Mouse (Mus musculus): ENCODE results near the gene Prkar1b. TPM values are rescaled to one million over a fixed set of nuclear protein-coding genes. Genes with fewer than 3 reads are reported as not detected.

Prkar1b gene
- polyA plus RNA-seq, 1 experiment from 2014 or later: 179 TPM

- H3K27me3 ChIP-seq: peaks cover 59% of the 10 kb centered on the region
- no peak overlapping the region for H3K27ac ChIP-seq
- peaks cover 55% of the 10 kb centered on the region for H3K4me1 ChIP-seq (replicated peaks)
- ATAC-seq (ENCODE audit: low FRiP score): no peak
- H3K4me3 ChIP-seq: peak overlapping the region; percentile 32
- H3K36me3 ChIP-seq: no peaks in the 10 kb centered on the region
- H3K9ac ChIP-seq: peak overlapping the region; percentile 29; the same call in 1 of the 2 replicates
- 1% methylated on average over 30 of the region's 30 CpGs for WGBS
- peaks cover 4% of the 10 kb centered on the region; the same call in 1 of the 2 replicates for H3K9me3 ChIP-seq
- peak overlapping the region; percentile 89 for H3K4me2 ChIP-seq
These were observed 151.7 kb downstream of the Prkar1b start for GRCm38 (mm10) chr5:138997936-138998580.

GRCm38 (mm10) chr5:138997171-138997788 is 152.5 kb downstream of the Prkar1b start, which contains the start of gene Pdgfa:
Gene Pdgfa, minus strand, starts transcription at chr5:138997370.
- H3K36me3 ChIP-seq: no peaks in the 10 kb centered on the region
- peak within 1 kb of the TSS; percentile 73 for H3K4me3 ChIP-seq
- peaks cover 63% of the 10 kb centered on the region for H3K4me1 ChIP-seq (replicated peaks)
- WGBS: 1% methylated on average over 48 of the region's 48 CpGs
- H3K27ac ChIP-seq: peak within 1 kb of the TSS; percentile 89; the same call in 1 of the 2 replicates
- peak within 1 kb of the TSS; percentile 89 for H3K4me2 ChIP-seq
- ATAC-seq (ENCODE audit: low FRiP score): no peak
- H3K9me3 ChIP-seq: peaks cover 4% of the 10 kb centered on the region; the same call in 1 of the 2 replicates
- H3K9ac ChIP-seq: peak within 1 kb of the TSS; percentile 83
- peaks cover 67% of the 10 kb centered on the region for H3K27me3 ChIP-seq

GRCm38 (mm10) chr5:138996322-138997073 is 153.3 kb downstream of the Prkar1b start:
- Histone ChIP-seq H3K9ac (peak overlapping the region; percentile 83), H3K4me1 (replicated peaks) (peaks cover 70% of the 10 kb centered on the region), H3K27me3 (peaks cover 74% of the 10 kb centered on the region), H3K27ac (peak overlapping the region; percentile 89), H3K9me3 (no peaks in the 10 kb centered on the region), H3K4me2 (peak overlapping the region; percentile 89), H3K4me3 (peak overlapping the region; percentile 73), H3K36me3 (no peaks in the 10 kb centered on the region)
- ATAC-seq (ENCODE audit: low FRiP score): no peak
- 2% methylated on average over 24 of the region's 24 CpGs for WGBS

- H3K27me3 ChIP-seq: peaks cover 77% of the 10 kb centered on the region
- peak; percentile 50 for ATAC-seq (ENCODE audit: low FRiP score)
- H3K9me3 ChIP-seq: no peaks in the 10 kb centered on the region
- H3K4me2 ChIP-seq: peak overlapping the region; percentile 89
- H3K4me3 ChIP-seq: peak overlapping the region; percentile 73
- H3K9ac ChIP-seq: peak overlapping the region; percentile 83
- H3K4me1 ChIP-seq (replicated peaks): peaks cover 75% of the 10 kb centered on the region
- H3K36me3 ChIP-seq: no peaks in the 10 kb centered on the region
- 3% methylated on average over 41 of the region's 52 CpGs for WGBS
- H3K27ac ChIP-seq: peak overlapping the region; percentile 89
These were observed 154.0 kb downstream of the Prkar1b start for GRCm38 (mm10) chr5:138995721-138996311.

GRCm38 (mm10) chr5:138994786-138995720 is 154.7 kb downstream of the Prkar1b start:
- Histone ChIP-seq H3K4me3 (peak overlapping the region; percentile 73), H3K4me1 (replicated peaks) (peaks cover 80% of the 10 kb centered on the region), H3K9ac (peak overlapping the region; percentile 83), H3K27me3 (peaks cover 77% of the 10 kb centered on the region), H3K27ac (peak overlapping the region; percentile 89), H3K36me3 (no peaks in the 10 kb centered on the region), H3K4me2 (peak overlapping the region; percentile 89), H3K9me3 (no peaks in the 10 kb centered on the region)
- WGBS: under 1% methylated on average over 81 of the region's 127 CpGs
- peak; percentile 51 for ATAC-seq (ENCODE audit: low FRiP score)

GRCm38 (mm10) chr5:138994108-138994785 is 155.6 kb downstream of the Prkar1b start:
- Histone ChIP-seq H3K27me3 (peaks cover 72% of the 10 kb centered on the region), H3K9ac (peak overlapping the region; percentile 83), H3K4me1 (replicated peaks) (peaks cover 78% of the 10 kb centered on the region), H3K4me3 (peak overlapping the region; percentile 73), H3K27ac (peak overlapping the region; percentile 89), H3K4me2 (peak overlapping the region; percentile 89), H3K9me3 (no peaks in the 10 kb centered on the region), H3K36me3 (no peaks in the 10 kb centered on the region)
- ATAC-seq (ENCODE audit: low FRiP score): 0 out of 2 replicates have a peak, but pooled peaks have one; percentile 15
- under 1% methylated on average over 48 of the region's 48 CpGs for WGBS

- WGBS: under 1% methylated on average over 40 of the region's 40 CpGs
- peaks cover 78% of the 10 kb centered on the region for H3K4me1 ChIP-seq (replicated peaks)
These were observed 156.3 kb downstream of the Prkar1b start for GRCm38 (mm10) chr5:138993371-138994107.

GRCm38 (mm10) chr5:138992611-138993370 is 157.0 kb downstream of the Prkar1b start:
- H3K4me2 ChIP-seq: peak overlapping the region; percentile 89
- no peaks in the 10 kb centered on the region for H3K36me3 ChIP-seq
- H3K27ac ChIP-seq: no peak overlapping the region
- WGBS: 2% methylated on average over 58 of the region's 59 CpGs
- H3K4me3 ChIP-seq: peak overlapping the region; percentile 73
- ATAC-seq (ENCODE audit: low FRiP score): no peak
- H3K9me3 ChIP-seq: no peaks in the 10 kb centered on the region
- H3K9ac ChIP-seq: peak overlapping the region; percentile 83
- H3K4me1 ChIP-seq (replicated peaks): peaks cover 78% of the 10 kb centered on the region
- peaks cover 58% of the 10 kb centered on the region for H3K27me3 ChIP-seq

More at GRCm38 (mm10) chr5:138993371-138994107, 156.3 kb downstream of the Prkar1b start:
- H3K9me3 ChIP-seq: no peaks in the 10 kb centered on the region
- H3K27ac ChIP-seq: no peak overlapping the region
- no peaks in the 10 kb centered on the region for H3K36me3 ChIP-seq
- peaks cover 64% of the 10 kb centered on the region for H3K27me3 ChIP-seq
- ATAC-seq (ENCODE audit: low FRiP score): no peak
- peak overlapping the region; percentile 73 for H3K4me3 ChIP-seq
- peak overlapping the region; percentile 89 for H3K4me2 ChIP-seq
- H3K9ac ChIP-seq: peak overlapping the region; percentile 83

- ATAC-seq (ENCODE audit: low FRiP score): no peak
- Histone ChIP-seq H3K4me3 (no peak overlapping the region), H3K27ac (no peak overlapping the region), H3K4me1 (replicated peaks) (peaks cover 70% of the 10 kb centered on the region), H3K27me3 (peaks cover 55% of the 10 kb centered on the region), H3K4me2 (no peak overlapping the region), H3K9ac (no peak overlapping the region), H3K9me3 (no peaks in the 10 kb centered on the region), H3K36me3 (0 out of 2 replicates have a peak, but pooled peaks cover 4% of the 10 kb centered on the region)
- 19% methylated on average over 4 of the region's 4 CpGs for WGBS
These were observed 158.1 kb downstream of the Prkar1b start for GRCm38 (mm10) chr5:138991734-138992133.

All from hindbrain, embryonic 13.5 days (tissue).